Mouse (Mus musculus) heart, adult 2 months (tissue): Measurements from ENCODE around the gene Pard3.

Source experiments
- CTCF ChIP-seq: fragments of 200-600 bp; IDR thresholded peaks from 2 replicates; pipeline ENCODE4 v1.8.1; 2022; ENCODE audit warnings: antibody characterized with exemption, mild to moderate bottlenecking, moderate library complexity
- EP300 ChIP-seq: fragments of 200-500 bp; IDR thresholded peaks from 2 replicates; pipeline ENCODE4 v1.6.1; 2011; ENCODE audit warnings: low read depth, low read length, control low read depth; ENCODE audit not compliant: insufficient read depth
- POLR2A ChIP-seq: fragments of 200-500 bp; IDR thresholded peaks from 2 replicates; pipeline ENCODE4 v1.6.1; 2011; ENCODE audit warnings: mild to moderate bottlenecking, low read depth, low read length, control low read depth; ENCODE audit not compliant: insufficient read depth

DNA sequence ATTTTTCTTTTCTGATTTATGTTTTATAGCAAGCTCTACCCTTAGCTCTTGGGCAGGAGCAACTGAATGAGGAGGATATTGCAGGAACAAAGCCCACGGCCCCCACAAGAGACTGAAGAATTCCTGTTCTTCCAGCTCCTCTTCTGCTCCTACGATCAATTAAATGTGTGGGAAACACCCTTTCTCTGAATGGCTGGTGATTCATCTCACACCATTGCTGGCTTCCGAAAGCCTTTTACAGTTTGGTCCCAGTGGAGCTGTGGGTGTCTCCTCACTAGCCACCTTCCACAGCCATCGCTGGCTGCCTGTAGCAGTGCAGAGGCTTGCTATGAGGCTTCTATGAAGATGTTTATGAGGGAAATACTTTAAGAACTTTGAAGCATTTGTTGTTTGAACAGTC is 550.5 kb downstream of the Pard3 start:
- TF ChIP-seq EP300, result no peak
- TF ChIP-seq CTCF, result no peak
- no peak for TF ChIP-seq POLR2A
